Mouse (Mus musculus) cerebellum, adult 9-11 months (tissue): Measurements from ENCODE around the gene Cisd3.
"Not testable (repeated sequence)": the region's sequence is repeated elsewhere in the genome, so short reads cannot be mapped to it uniquely, and the experiment has no call there.

Experiments used
- DNase-seq: peaks from one replicate; pipeline ENCODE4 v3.0.0; 2022

Gene Cisd3

GRCm38 (mm10) chr11:97685613-97686321 lies at the start of gene Cisd3:
Gene Cisd3, plus strand, starts transcription at chr11:97685826.
- DNase-seq: peak; percentile 95

- DNase-seq: no peak
Observed at GRCm38 (mm10) chr11:97641668-97642067, 44.0 kb upstream of the Cisd3 start.

GRCm38 (mm10) chr11:97642746-97643145 lies 42.9 kb upstream of the Cisd3 start:
- DNase-seq: no peak

GRCm38 (mm10) chr11:97643380-97644055 lies 42.1 kb upstream of the Cisd3 start:
- DNase-seq: no peak

GRCm38 (mm10) chr11:97644834-97645233 lies 40.8 kb upstream of the Cisd3 start:
- DNase-seq: peak; percentile 69

- DNase-seq: not testable (repeated sequence)
Observed at GRCm38 (mm10) chr11:97648541-97648940, 37.1 kb upstream of the Cisd3 start.

GRCm38 (mm10) chr11:97650341-97650740 lies 35.3 kb upstream of the Cisd3 start:
- DNase-seq: peak; percentile 75

GRCm38 (mm10) chr11:97653376-97653775 lies 32.2 kb upstream of the Cisd3 start:
- DNase-seq: peak; percentile 12

GRCm38 (mm10) chr11:97654210-97654609 lies 31.4 kb upstream of the Cisd3 start:
- DNase-seq: no peak

- peak; percentile 28 for DNase-seq
Observed at GRCm38 (mm10) chr11:97656269-97656971, 29.2 kb upstream of the Cisd3 start.

GRCm38 (mm10) chr11:97657184-97657945 lies 28.3 kb upstream of the Cisd3 start:
- peak; percentile 55 for DNase-seq

- DNase-seq: not testable (repeated sequence)
Observed at GRCm38 (mm10) chr11:97657967-97658366, 27.7 kb upstream of the Cisd3 start.

- peak; percentile 34 for DNase-seq
Observed at GRCm38 (mm10) chr11:97658751-97659266, 26.8 kb upstream of the Cisd3 start.

- DNase-seq: no peak
Observed at GRCm38 (mm10) chr11:97659267-97659989, 26.2 kb upstream of the Cisd3 start.

GRCm38 (mm10) chr11:97659990-97660714 lies 25.5 kb upstream of the Cisd3 start:
- peak; percentile 88 for DNase-seq

- DNase-seq: no peak
Observed at GRCm38 (mm10) chr11:97660734-97661647, 24.6 kb upstream of the Cisd3 start.

- DNase-seq: peak; percentile 77
Observed at GRCm38 (mm10) chr11:97661648-97662133, 23.9 kb upstream of the Cisd3 start.

- peak; percentile 69 for DNase-seq
Observed at GRCm38 (mm10) chr11:97662207-97662892, 23.3 kb upstream of the Cisd3 start.

GRCm38 (mm10) chr11:97662893-97663527 lies 22.6 kb upstream of the Cisd3 start, which contains the start of gene Mllt6:
Gene Mllt6, plus strand, starts transcription at chr11:97663414.
- peak; percentile 79 for DNase-seq
